Mouse (Mus musculus) erythroblast, embryonic 14.5 days (primary cell): ENCODE data around the gene Oard1. TPM values are rescaled to one million over a fixed set of nuclear protein-coding genes. Genes with fewer than 3 reads are reported as not detected.

ENCODE experiments used
- H3K27me3 ChIP-seq: 2 replicates; pipeline ENCODE4 v1.6.1; 2012; ENCODE audit warnings: inconsistent platforms; ENCODE audit not compliant: control insufficient read depth
- H3K36me3 ChIP-seq: 2 replicates; pipeline ENCODE4 v1.6.1; 2012; ENCODE audit warnings: mild to moderate bottlenecking, inconsistent platforms; ENCODE audit not compliant: control insufficient read depth
- H3K4me1 ChIP-seq: 2 replicates; pipeline ENCODE4 v1.6.1; 2012; ENCODE audit warnings: inconsistent platforms; ENCODE audit not compliant: control insufficient read depth
- H3K4me3 ChIP-seq: replicated peaks from 2 replicates; pipeline ENCODE3; 2012; ENCODE audit warnings: moderate library complexity, mild to moderate bottlenecking, inconsistent platforms
- H3K9me3 ChIP-seq: 2 replicates; pipeline ENCODE4 v1.6.1; 2012; ENCODE audit warnings: low read length, inconsistent platforms, mixed read lengths; ENCODE audit not compliant: control insufficient read depth
- GATA1 ChIP-seq: IDR thresholded peaks from 2 replicates; pipeline ENCODE4 v1.6.1; 2012; ENCODE audit warnings: low read length, inconsistent platforms, mixed read lengths
- TAL1 ChIP-seq: IDR thresholded peaks from 3 replicates; pipeline ENCODE4 v1.6.1; 2012; ENCODE audit warnings: low read length, inconsistent platforms, mixed read lengths
- polyA plus RNA-seq: library from polyadenylated mRNA; stranded (reverse); fragments of >175 nt; gene quantifications from 2 replicates; pipeline ENCODE4 v1.2.3, GENCODE M21; 2012

Oard1 gene
- polyA plus RNA-seq, 1 experiment, result 1.1 TPM

DNA sequence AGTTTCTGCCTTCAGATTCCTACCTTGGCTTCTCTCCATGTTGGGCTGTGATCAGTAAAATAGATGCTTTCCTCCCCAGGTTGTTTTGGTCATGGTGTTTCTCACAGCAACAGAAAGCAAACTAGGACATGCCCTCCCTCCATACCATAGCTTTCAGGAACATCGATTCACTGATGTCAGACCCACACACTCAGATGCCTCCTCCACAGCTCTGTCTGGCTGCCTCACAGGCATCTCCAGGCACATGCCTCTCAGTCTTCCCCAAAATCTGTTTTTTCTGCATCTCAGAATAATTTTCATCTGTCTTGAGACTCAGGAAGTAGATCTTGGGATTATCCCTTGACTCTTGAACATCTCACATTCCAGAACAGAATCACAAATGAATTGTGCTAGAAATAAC, 33.7 kb upstream of the Oard1 start:
- Histone ChIP-seq H3K4me3 (no peak overlapping the region), H3K27me3 (no peaks in the 10 kb centered on the region), H3K9me3 (no peaks in the 10 kb centered on the region), H3K36me3 (no peaks in the 10 kb centered on the region), H3K4me1 (no peaks in the 10 kb centered on the region)
- TF ChIP-seq TAL1, result no peak

DNA sequence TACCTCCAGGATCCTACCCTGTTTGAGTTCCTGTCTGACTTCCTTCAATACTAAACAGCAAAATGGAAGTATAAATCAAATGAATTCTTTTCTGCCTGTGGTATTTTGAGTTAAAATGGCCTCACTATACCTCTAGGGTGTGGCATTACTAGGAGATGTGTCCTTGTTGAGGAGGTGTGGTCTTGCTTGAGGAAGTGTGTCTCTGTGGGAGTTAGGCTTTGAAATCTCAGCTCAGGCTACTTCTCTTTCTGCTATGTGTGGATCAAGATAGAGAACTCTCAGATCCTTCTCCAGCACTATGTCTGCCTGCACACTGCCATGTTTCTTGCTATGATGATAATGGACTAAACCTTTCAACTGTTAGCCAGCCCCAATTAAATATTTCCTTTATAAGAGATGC, 30.8 kb upstream of the Oard1 start:
- TF ChIP-seq GATA1 (no peak), TAL1 (no peak)
- Histone ChIP-seq H3K36me3 (no peaks in the 10 kb centered on the region), H3K27me3 (no peaks in the 10 kb centered on the region), H3K4me3 (no peak overlapping the region), H3K4me1 (no peaks in the 10 kb centered on the region), H3K9me3 (no peaks in the 10 kb centered on the region)

DNA sequence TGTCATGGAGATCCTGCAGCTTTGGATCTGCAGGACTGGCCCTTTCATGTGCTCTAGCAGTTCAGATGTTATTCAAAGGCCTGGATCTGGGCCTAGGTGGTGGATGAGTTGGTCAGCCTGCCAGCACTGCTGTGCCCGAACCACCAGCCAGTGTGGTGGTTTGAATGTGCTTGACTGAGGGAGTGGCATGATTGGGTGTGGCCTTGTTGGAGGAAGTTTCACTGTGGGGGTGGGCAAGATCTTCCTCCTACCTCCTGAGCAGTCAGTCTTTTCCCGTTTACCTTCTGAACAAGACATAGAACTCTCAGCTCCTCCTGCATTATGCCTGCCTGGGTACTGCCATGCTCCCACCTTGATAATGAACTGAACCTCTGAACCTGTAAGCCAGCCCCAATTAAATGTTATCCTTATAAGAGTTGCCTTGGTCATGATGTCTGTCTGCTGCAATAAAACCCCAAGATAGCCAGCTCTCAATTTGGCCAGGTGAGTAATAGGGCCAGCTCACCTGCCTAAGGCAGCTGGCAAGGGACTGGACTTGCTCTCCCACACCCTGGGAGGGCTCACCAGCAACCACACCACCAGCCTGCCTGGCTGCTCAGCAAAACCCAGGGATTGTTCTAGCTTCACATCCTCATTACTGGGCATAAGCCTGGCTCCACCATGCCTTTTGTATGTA, 23.9 kb upstream of the Oard1 start:
- Histone ChIP-seq H3K27me3 (no peaks in the 10 kb centered on the region), H3K4me3 (no peak overlapping the region), H3K4me1 (peaks cover 5% of the 10 kb centered on the region; the same call in 1 of the 2 replicates), H3K9me3 (no peaks in the 10 kb centered on the region), H3K36me3 (peaks cover 53% of the 10 kb centered on the region)
- TF ChIP-seq TAL1 (no peak), GATA1 (no peak)

DNA sequence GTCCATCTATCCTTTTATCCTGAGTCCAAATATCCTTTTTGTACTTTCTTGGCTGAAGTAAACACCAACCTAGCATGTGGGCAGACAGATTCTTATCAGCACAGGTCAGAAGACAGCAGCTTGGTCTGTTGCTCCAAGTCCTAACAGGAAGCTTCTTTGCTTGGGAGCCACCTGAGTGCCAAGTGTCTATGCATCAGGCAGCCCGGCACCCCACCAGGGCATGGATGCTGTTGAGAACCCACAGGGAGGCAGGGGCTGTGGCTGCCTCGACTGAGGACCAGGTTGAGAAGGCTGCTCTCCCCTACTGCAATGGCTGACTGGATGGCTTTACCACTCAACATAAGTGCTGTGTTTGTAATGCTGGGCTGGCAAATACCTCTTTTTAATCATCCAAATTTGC, 21.1 kb upstream of the Oard1 start:
- H3K36me3 ChIP-seq, result peaks cover 81% of the 10 kb centered on the region
- peaks cover 5% of the 10 kb centered on the region; the same call in 1 of the 2 replicates for H3K4me1 ChIP-seq
- H3K27me3 ChIP-seq, result no peaks in the 10 kb centered on the region
- TF ChIP-seq GATA1, result no peak
- no peaks in the 10 kb centered on the region for H3K9me3 ChIP-seq
- no peak overlapping the region for H3K4me3 ChIP-seq

DNA sequence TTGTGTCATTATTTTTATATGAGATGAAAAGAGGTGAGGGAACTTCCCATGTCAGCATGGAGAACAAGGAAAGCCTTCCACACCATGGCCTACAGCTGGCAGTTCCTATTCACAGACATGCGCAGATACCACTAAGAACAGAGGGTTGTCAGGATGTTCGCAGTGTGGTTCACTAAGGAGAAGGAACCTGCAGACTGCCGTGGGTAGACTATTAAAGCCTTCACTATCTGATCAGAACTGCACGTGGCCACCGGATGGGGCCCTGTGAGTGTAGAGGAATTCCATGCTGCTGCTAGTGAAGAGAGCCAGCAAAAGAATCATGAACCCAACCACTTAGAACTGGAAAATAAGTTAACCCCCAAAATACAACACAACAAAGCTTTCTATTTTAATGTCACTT, 20.4 kb upstream of the Oard1 start:
- no peaks in the 10 kb centered on the region for H3K9me3 ChIP-seq
- H3K27me3 ChIP-seq, result no peaks in the 10 kb centered on the region
- H3K36me3 ChIP-seq, result peaks cover 88% of the 10 kb centered on the region
- no peak overlapping the region for H3K4me3 ChIP-seq
- TF ChIP-seq GATA1 (no peak), TAL1 (no peak)
- peaks cover 7% of the 10 kb centered on the region for H3K4me1 ChIP-seq

DNA sequence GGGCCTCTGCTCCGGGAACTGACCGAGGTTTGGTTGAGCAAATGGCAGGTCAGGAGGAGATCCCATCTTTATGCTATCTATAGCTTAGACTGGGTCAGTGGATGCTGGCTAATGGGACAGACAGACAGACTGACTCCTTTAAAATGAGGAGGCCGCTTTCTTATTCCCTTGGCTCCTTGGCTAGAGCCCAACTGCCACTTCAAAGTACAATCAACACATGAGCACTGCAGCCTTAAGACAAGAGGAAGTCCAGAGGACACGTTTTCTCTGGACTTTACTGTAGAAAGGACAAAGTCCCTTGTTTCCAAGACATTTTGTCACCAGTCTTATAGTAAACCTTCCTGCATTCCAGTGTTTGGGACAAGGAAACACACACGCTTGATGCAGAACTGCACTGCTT, 18.4 kb upstream of the Oard1 start:
- H3K4me3 ChIP-seq, result no peak overlapping the region
- TF ChIP-seq GATA1 (no peak), TAL1 (no peak)
- no peaks in the 10 kb centered on the region for H3K9me3 ChIP-seq
- peaks cover 100% of the 10 kb centered on the region for H3K36me3 ChIP-seq
- H3K27me3 ChIP-seq, result no peaks in the 10 kb centered on the region
- H3K4me1 ChIP-seq, result peaks cover 5% of the 10 kb centered on the region

DNA sequence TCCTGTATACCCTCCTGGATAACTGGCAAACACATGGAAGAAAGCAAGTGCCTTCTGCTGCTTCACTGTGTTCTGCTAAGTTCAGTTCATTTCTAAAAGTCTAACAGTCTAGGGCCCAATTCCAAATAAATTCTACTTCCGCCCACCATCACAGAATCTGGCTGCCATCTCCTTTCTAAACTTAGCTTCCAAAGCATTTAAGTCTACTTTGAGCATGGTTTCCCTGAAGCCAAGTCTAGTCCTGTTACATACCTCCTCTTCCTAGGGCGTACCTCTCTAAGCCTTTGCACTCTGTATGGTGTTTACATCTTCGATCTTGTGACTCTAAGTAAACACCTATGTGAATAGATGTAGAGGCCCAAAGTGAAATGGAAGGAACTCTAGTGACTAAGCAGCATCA, 17.2 kb upstream of the Oard1 start:
- no peak for TF ChIP-seq GATA1
- TF ChIP-seq TAL1, result no peak
- H3K4me1 ChIP-seq, result peaks cover 5% of the 10 kb centered on the region

DNA sequence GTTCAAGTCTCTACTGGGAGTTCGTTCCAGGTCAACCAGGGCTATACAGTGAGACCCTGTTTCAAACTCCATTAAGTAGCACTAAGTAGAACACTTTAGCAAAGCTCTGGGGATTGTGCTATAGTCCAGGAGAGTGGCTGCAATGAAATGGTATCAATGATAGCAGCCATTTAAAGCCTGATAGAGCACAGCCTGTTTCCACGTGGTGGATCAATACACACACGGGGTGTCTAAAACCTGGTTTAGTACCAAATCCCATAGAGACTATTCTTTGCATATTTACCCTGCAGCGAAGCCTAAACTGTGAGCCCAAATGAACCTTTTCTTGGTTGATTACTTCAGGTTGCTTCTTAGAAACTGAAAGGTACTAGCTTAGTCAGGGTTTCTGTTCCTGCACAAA, 8.1 kb upstream of the Oard1 start:
- Histone ChIP-seq H3K4me3 (no peak overlapping the region), H3K36me3 (peaks cover 90% of the 10 kb centered on the region), H3K9me3 (no peaks in the 10 kb centered on the region), H3K4me1 (peaks cover 40% of the 10 kb centered on the region), H3K27me3 (no peaks in the 10 kb centered on the region)
- TF ChIP-seq GATA1 (no peak), TAL1 (no peak)

More for the DNA sequence above, 17.2 kb upstream of the Oard1 start:
- no peaks in the 10 kb centered on the region for H3K27me3 ChIP-seq
- H3K4me3 ChIP-seq, result no peak overlapping the region
- H3K9me3 ChIP-seq, result no peaks in the 10 kb centered on the region
- peaks cover 100% of the 10 kb centered on the region for H3K36me3 ChIP-seq

DNA sequence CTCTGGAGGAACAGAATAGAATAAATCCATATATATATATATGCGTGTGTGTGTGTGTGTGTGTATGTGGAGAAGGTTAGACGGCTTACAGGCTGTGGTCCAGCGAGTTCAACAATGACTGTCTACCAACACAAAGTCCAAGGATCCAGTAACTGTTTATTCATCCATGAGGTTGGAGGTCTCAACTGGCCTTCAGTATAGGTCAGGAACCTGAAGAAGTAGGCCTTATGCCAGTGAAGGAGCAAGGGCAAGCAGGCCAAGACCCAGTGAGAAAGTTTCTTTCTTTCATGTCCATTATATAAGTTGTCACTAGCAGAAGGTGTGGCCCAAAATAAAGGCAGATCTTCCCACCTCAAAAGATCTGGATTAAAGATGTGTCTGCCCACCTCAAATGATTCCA, 7.1 kb upstream of the Oard1 start:
- peaks cover 88% of the 10 kb centered on the region for H3K36me3 ChIP-seq
- no peak for TF ChIP-seq GATA1
- no peak for TF ChIP-seq TAL1
- H3K27me3 ChIP-seq, result no peaks in the 10 kb centered on the region
- H3K9me3 ChIP-seq, result no peaks in the 10 kb centered on the region
- peaks cover 50% of the 10 kb centered on the region for H3K4me1 ChIP-seq
- H3K4me3 ChIP-seq, result no peak overlapping the region

DNA sequence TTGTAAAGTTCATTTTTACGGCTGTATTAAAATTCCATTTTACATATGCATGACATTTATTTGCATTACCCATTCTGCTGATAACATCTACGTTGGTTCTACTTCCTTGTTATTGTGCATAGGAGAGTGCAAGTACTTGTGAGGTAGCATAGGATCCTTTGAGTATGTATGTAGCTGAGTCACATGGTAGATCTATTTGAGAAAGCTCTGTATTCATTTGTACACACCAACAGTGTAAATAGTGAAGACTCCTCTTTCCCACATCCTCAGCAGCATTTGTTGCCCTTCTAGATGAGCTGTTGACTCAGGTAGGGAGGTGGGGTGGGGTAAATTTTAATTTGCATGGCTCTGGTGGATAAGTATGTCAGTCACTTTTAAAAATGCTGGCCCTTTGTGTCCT, 6.0 kb upstream of the Oard1 start:
- no peak for TF ChIP-seq TAL1
- Histone ChIP-seq H3K9me3 (no peaks in the 10 kb centered on the region), H3K36me3 (peaks cover 77% of the 10 kb centered on the region), H3K4me1 (peaks cover 56% of the 10 kb centered on the region), H3K27me3 (no peaks in the 10 kb centered on the region), H3K4me3 (no peak overlapping the region)
